16 mouse cellular contexts compared by ENCODE assay signal in the genomic region with DNA sequence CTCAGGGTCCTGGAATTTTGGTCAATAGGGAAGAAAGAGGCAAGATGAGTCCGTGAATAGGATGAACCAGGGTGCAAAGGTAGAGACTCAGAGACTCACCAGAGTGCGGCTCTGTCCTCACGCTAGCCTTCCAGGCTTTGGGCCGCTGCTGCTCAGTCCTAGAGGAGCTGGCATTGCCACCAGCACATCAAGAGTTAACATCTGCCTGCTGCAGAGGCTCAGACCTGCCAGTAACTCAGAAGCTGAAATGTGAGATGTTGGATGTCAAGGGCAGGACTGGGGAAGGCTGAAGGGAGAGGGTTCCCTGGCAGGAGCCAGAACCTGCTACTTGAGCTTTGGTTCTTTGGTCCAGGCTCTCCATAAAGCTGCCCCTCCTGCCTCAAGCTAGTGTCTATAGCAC. TPM values are rescaled to one million over a fixed set of nuclear protein-coding genes. Genes with fewer than 3 reads are reported as not detected.
DNase-seq lines count a peak whose midpoint lies in the region; ATAC-seq and TF ChIP-seq lines count a peak whose summit lies in the region.
"Had no signal": no experiment of that assay in that cellular context is flagged by ENCODE, and none has a peak within 500 bp of the region (broad histone marks: within the 10 kb centered on the region; RNA-seq: fewer than 3 reads in every experiment).

No protein-coding gene starts in this region.

- no peak overlapping the region for H3K27ac ChIP-seq in forebrain, embryonic 13.5 days
- no peak overlapping the region for H3K27ac ChIP-seq in forebrain, postnatal 0 days (ENCODE audit: low read depth, low read length)
- no peak overlapping the region for H3K27ac ChIP-seq in kidney, embryonic 14.5 days (ENCODE audit: low read depth, low read length)
- H3K27ac ChIP-seq in limb, embryonic 12.5 days: peak overlapping the region; percentile 62; the same call in 1 of the 2 replicates
- H3K27ac ChIP-seq: forebrain, embryonic 12.5 days; hindbrain, embryonic 13.5 days; lung, embryonic 15.5 days; midbrain, embryonic 15.5 days had no signal

- ATAC-seq in forebrain, embryonic 13.5 days: no peak
- no peak for ATAC-seq in forebrain, postnatal 0 days
- peak; percentile 75 for ATAC-seq in kidney, embryonic 14.5 days (ENCODE audit: low FRiP score, low TSS enrichment)
- 0 out of 2 replicates have a peak, but pooled peaks have one; percentile 58 for ATAC-seq in limb, embryonic 12.5 days (ENCODE audit: insufficient number of reproducible peaks, insufficient read depth, low FRiP score, low TSS enrichment, low read depth)
- ATAC-seq: midbrain, embryonic 15.5 days had no signal

- H3K27me3 ChIP-seq in forebrain, embryonic 13.5 days: no peaks in the 10 kb centered on the region
- H3K27me3 ChIP-seq in forebrain, postnatal 0 days (ENCODE audit: insufficient read depth, low read length): no peaks in the 10 kb centered on the region
- no peaks in the 10 kb centered on the region for H3K27me3 ChIP-seq in kidney, embryonic 14.5 days (ENCODE audit: control insufficient read depth, insufficient read depth, low read length)
- no peaks in the 10 kb centered on the region for H3K27me3 ChIP-seq in limb, embryonic 12.5 days
- H3K27me3 ChIP-seq: forebrain, embryonic 12.5 days; hindbrain, embryonic 13.5 days; lung, embryonic 15.5 days; midbrain, embryonic 15.5 days had no signal

- no peaks in the 10 kb centered on the region for H3K36me3 ChIP-seq in forebrain, embryonic 13.5 days (ENCODE audit: poor library complexity, severe bottlenecking)
- no peaks in the 10 kb centered on the region for H3K36me3 ChIP-seq in forebrain, postnatal 0 days (ENCODE audit: insufficient read depth)
- no peaks in the 10 kb centered on the region for H3K36me3 ChIP-seq in kidney, embryonic 14.5 days (ENCODE audit: control insufficient read depth, insufficient read depth, low read length)
- no peaks in the 10 kb centered on the region for H3K36me3 ChIP-seq in limb, embryonic 12.5 days
- H3K36me3 ChIP-seq: forebrain, embryonic 12.5 days; hindbrain, embryonic 13.5 days; lung, embryonic 15.5 days; midbrain, embryonic 15.5 days had no signal

- DNase-seq in forebrain, postnatal 0 days: no peak
- no peak for DNase-seq in kidney, adult 11 months
- peak; percentile 43 for DNase-seq in embryo, embryonic 11 days
- no peak for DNase-seq in cerebellum, adult 9-11 months
- DNase-seq in frontal cortex, postnatal 25 days (ENCODE audit: low spot score in 2 of 2): no peak
- DNase-seq: cerebellum, adult 11 months; heart, adult 11 months; kidney, adult 18-20 months; spleen, adult 18-20 months had no signal

- H3K9ac ChIP-seq in forebrain, embryonic 13.5 days: peak overlapping the region; percentile 16; the same call in 1 of the 2 replicates
- H3K9ac ChIP-seq in forebrain, postnatal 0 days: no peak overlapping the region
- H3K9ac ChIP-seq in kidney, embryonic 14.5 days (ENCODE audit: low read depth, low read length): peak overlapping the region; percentile 23; the same call in 1 of the 2 replicates
- 0 out of 2 replicates have a peak overlapping the region, but pooled peaks have one; percentile 23 for H3K9ac ChIP-seq in limb, embryonic 12.5 days (replicated peaks)
- H3K9ac ChIP-seq: forebrain, embryonic 12.5 days; hindbrain, embryonic 13.5 days; lung, embryonic 15.5 days; midbrain, embryonic 15.5 days had no signal

- 64% methylated on average over 4 of the region's 4 CpGs for WGBS in forebrain, embryonic 13.5 days
- WGBS in forebrain, postnatal 0 days: 70% methylated on average over 4 of the region's 4 CpGs
- WGBS in kidney, embryonic 14.5 days: 49% methylated on average over 4 of the region's 4 CpGs
- WGBS in limb, embryonic 12.5 days: 36% methylated on average over 4 of the region's 4 CpGs

- no peak for TF ChIP-seq CTCF in forebrain, postnatal 0 days (IDR thresholded peaks at IDR 0.05; ENCODE audit: low read depth)

- H3K9me3 ChIP-seq in forebrain, embryonic 13.5 days (replicated peaks): no peaks in the 10 kb centered on the region
- H3K9me3 ChIP-seq in forebrain, postnatal 0 days (ENCODE audit: low read length): no peaks in the 10 kb centered on the region
- no peaks in the 10 kb centered on the region for H3K9me3 ChIP-seq in kidney, embryonic 14.5 days (ENCODE audit: control insufficient read depth, low read length)
- no peaks in the 10 kb centered on the region for H3K9me3 ChIP-seq in limb, embryonic 12.5 days
- H3K9me3 ChIP-seq: forebrain, embryonic 12.5 days; hindbrain, embryonic 13.5 days; lung, embryonic 15.5 days; midbrain, embryonic 15.5 days had no signal

- H3K4me3 ChIP-seq in forebrain, embryonic 13.5 days: no peak overlapping the region
- H3K4me3 ChIP-seq in forebrain, postnatal 0 days (ENCODE audit: low read depth, low read length): no peak overlapping the region
- H3K4me3 ChIP-seq in kidney, embryonic 14.5 days (ENCODE audit: low read length): no peak overlapping the region
- no peak overlapping the region for H3K4me3 ChIP-seq in limb, embryonic 12.5 days (replicated peaks)
- H3K4me3 ChIP-seq: forebrain, embryonic 12.5 days; hindbrain, embryonic 13.5 days; lung, embryonic 15.5 days; midbrain, embryonic 15.5 days had no signal

- no peak overlapping the region for H3K4me2 ChIP-seq in forebrain, embryonic 13.5 days
- no peak overlapping the region for H3K4me2 ChIP-seq in forebrain, postnatal 0 days (ENCODE audit: low read depth)
- no peak overlapping the region for H3K4me2 ChIP-seq in kidney, embryonic 14.5 days (replicated peaks; ENCODE audit: low read depth, low read length)
- H3K4me2 ChIP-seq in limb, embryonic 12.5 days: no peak overlapping the region
- H3K4me2 ChIP-seq: forebrain, embryonic 12.5 days; hindbrain, embryonic 13.5 days; lung, embryonic 15.5 days; midbrain, embryonic 15.5 days had no signal

- H3K4me1 ChIP-seq in forebrain, embryonic 13.5 days: 0 out of 2 replicates have a peak, but pooled peaks cover 6% of the 10 kb centered on the region
- no peaks in the 10 kb centered on the region for H3K4me1 ChIP-seq in forebrain, postnatal 0 days (ENCODE audit: insufficient read depth)
- H3K4me1 ChIP-seq in kidney, embryonic 14.5 days (ENCODE audit: control insufficient read depth, insufficient read depth, low read length): peaks cover 8% of the 10 kb centered on the region; the same call in 1 of the 2 replicates
- H3K4me1 ChIP-seq in limb, embryonic 12.5 days (replicated peaks): peaks cover 21% of the 10 kb centered on the region
- H3K4me1 ChIP-seq: midbrain, embryonic 15.5 days had no signal

RNA-seq across cellular contexts. Expression of a gene that starts 11.1 kb away (rescaled TPM):
- 15.7 and 17.3 TPM in 2 replicates for polyA plus RNA-seq in forebrain, embryonic 13.5 days (2015; fragmentation: Nextera tagmentation; extraction: Ambion mirVana)
- 9.1 and 10.2 TPM in 2 replicates for total RNA-seq in forebrain, postnatal 0 days (2014; rRNA removed)
- polyA plus RNA-seq in forebrain, postnatal 0 days (2015; fragmentation: Nextera tagmentation; extraction: Ambion mirVana): 6.4 and 8.0 TPM in 2 replicates
- polyA plus RNA-seq in kidney, embryonic 14.5 days (2014; fragmentation: Nextera tagmentation; extraction: Ambion mirVana): 24.5 and 25.7 TPM in 2 replicates
- polyA plus RNA-seq in limb, embryonic 12.5 days (2016; fragmentation: Nextera tagmentation; extraction: Ambion mirVana): 29.1 and 31.0 TPM in 2 replicates

RNA-seq across cellular contexts. Expression of a gene that starts 23.8 kb away (rescaled TPM):
- 16.7 and 19.4 TPM in 2 replicates for polyA plus RNA-seq in forebrain, embryonic 13.5 days (2015; fragmentation: Nextera tagmentation; extraction: Ambion mirVana)
- total RNA-seq in forebrain, postnatal 0 days (2014; rRNA removed): 13.3 and 15.2 TPM in 2 replicates
- polyA plus RNA-seq in forebrain, postnatal 0 days (2015; fragmentation: Nextera tagmentation; extraction: Ambion mirVana): 7.1 and 11.6 TPM in 2 replicates
- 42.4 and 47.3 TPM in 2 replicates for polyA plus RNA-seq in kidney, embryonic 14.5 days (2014; fragmentation: Nextera tagmentation; extraction: Ambion mirVana)
- polyA plus RNA-seq in limb, embryonic 12.5 days (2016; fragmentation: Nextera tagmentation; extraction: Ambion mirVana): 28.4 and 32.6 TPM in 2 replicates

RNA-seq across cellular contexts. Expression of a gene that starts 29.1 kb away (rescaled TPM):
- 25.2 and 30.2 TPM in 2 replicates for polyA plus RNA-seq in forebrain, embryonic 13.5 days (2015; fragmentation: Nextera tagmentation; extraction: Ambion mirVana)
- 55.0 and 55.9 TPM in 2 replicates for total RNA-seq in forebrain, postnatal 0 days (2014; rRNA removed)
- 18.8 and 23.4 TPM in 2 replicates for polyA plus RNA-seq in forebrain, postnatal 0 days (2015; fragmentation: Nextera tagmentation; extraction: Ambion mirVana)
- polyA plus RNA-seq in kidney, embryonic 14.5 days (2014; fragmentation: Nextera tagmentation; extraction: Ambion mirVana): 7.7 and 21.1 TPM in 2 replicates
- polyA plus RNA-seq in limb, embryonic 12.5 days (2016; fragmentation: Nextera tagmentation; extraction: Ambion mirVana): 36.9 and 40.7 TPM in 2 replicates

RNA-seq across cellular contexts. Expression of a gene that starts 54.1 kb away (rescaled TPM):
- polyA plus RNA-seq in forebrain, embryonic 13.5 days (2015; fragmentation: Nextera tagmentation; extraction: Ambion mirVana): 142 and 149 TPM in 2 replicates
- 52.2 and 54.5 TPM in 2 replicates for total RNA-seq in forebrain, postnatal 0 days (2014; rRNA removed)
- 138 and 161 TPM in 2 replicates for polyA plus RNA-seq in forebrain, postnatal 0 days (2015; fragmentation: Nextera tagmentation; extraction: Ambion mirVana)
- polyA plus RNA-seq in kidney, embryonic 14.5 days (2014; fragmentation: Nextera tagmentation; extraction: Ambion mirVana): 102 and 116 TPM in 2 replicates
- polyA plus RNA-seq in limb, embryonic 12.5 days (2016; fragmentation: Nextera tagmentation; extraction: Ambion mirVana): 111 and 120 TPM in 2 replicates

Comparison
In these comparisons a context has a peak if more than half of its experiments do, and no peak if none do; other contexts are left out.
1. ATAC-seq: peak in kidney, embryonic 14.5 days (single experiment) and limb, embryonic 12.5 days (single experiment); none in forebrain, embryonic 13.5 days (single experiment) and forebrain, postnatal 0 days (single experiment).